Mouse (Mus musculus) gastrocnemius, postnatal 10 days (tissue): ENCODE results near the gene Znfx1. TPM values are rescaled to one million over a fixed set of nuclear protein-coding genes. Genes with fewer than 3 reads are reported as not detected.
"Not testable (repeated sequence)": the region's sequence is repeated elsewhere in the genome, so short reads cannot be mapped to it uniquely, and the experiment has no call there.

Source experiments
- DNase-seq: peaks from one replicate; pipeline ENCODE4 v3.0.0; 2021; ENCODE audit warnings: mixed read lengths
- total RNA-seq, 2 experiments: library from RNA; stranded (reverse); gene quantifications; 2 replicates each; pipeline ENCODE4 v1.2.3; 2021

Znfx1 gene
- total RNA-seq, 2 experiments from 2014 or later = 13.5 to 16.2 TPM

DNA sequence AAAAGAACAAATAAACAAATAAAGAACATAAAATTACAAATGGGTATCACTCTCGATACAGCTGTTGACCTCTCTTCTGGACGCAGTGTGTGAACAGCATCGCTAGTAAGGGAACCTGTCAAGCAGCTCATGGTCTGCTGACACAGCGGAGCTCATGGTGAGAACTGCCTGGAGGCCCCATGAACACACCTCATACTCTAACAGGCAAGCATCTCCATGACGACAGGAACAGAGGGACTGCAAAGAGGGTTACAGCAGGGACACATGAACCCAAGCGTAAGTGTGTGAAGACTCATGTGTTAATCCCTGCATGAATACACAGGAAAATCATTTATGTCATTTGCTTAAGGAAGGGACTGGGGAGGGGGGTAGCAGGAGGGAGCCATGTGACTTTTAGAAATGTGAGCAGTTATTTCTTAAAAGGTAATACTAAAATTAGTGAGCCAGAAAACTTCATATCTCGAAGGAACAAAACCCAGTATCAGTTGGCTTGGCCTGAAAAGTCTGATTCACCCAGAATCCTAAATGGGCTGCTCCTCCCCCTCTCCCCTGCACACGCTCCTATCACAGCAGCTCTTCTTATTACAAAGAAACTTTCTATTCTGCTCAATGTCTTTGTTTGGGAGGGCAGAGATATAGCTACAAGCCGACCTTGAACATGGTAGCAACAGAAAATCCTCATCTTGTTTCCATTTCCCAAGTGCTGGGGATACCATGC, 9.5 kb downstream of the Znfx1 start:
- DNase-seq = no peak

- DNase-seq = no peak
Measured at GRCm38 (mm10) chr2:167048698-167049358, 14.0 kb downstream of the Znfx1 start.

- no peak for DNase-seq
Measured at GRCm38 (mm10) chr2:167048223-167048622, 14.6 kb downstream of the Znfx1 start.

DNA sequence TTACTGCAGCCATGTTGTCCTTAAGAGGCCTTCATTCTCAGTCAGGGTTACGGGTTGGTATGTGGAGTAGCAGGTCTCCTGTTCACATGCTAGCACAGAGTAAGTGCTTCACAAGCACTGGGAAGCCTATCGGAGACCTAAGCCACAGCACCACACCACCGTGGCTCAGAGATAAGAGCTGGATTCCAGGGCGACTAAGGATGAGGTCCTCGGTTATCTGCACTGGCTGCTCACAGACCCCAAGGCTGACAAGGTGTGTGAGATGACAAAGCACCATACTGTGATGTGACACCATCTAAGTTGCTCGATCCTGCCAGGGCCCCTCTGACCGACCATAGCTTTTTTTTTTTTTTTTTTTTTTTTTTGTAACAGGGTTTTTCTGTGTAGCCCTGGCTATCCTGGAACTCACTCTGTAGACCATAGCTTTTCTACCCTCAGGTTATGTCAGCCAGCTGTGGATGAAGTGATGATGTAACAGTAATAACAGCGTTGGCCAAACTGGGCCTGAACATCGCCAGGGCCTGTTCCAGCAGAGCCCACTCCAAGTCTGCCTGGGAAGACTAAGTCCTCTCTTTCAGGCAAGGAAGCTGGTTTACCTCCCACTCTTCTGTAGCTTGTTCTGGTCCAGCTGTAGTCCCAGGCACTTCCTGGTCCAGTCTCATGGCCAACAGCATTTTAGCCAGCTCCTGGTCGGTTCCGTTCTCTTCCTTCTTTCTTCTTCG, 19.3 kb downstream of the Znfx1 start:
- no peak for DNase-seq

DNA sequence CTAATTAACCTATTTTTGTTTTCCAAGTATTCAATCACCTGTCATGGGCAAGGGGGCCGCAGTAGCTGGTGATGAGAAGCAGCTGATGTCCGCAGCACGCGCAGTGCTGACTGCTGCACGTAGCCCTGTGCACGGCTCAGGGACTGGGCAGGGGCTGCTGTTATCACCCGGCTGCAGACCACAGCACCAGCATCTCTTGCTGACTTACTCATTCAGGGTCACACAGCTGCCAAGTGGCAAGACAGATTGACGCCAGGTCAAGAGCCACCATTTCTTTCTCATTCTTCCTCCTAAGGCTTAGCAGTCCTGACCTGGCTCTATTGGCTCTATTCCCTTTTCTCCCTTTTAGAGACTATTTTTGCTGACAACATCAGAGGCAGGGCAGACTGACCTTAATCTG, 23.4 kb downstream of the Znfx1 start:
- no peak for DNase-seq

GRCm38 (mm10) chr2:167038716-167039115, 24.1 kb downstream of the Znfx1 start:
- DNase-seq = no peak

GRCm38 (mm10) chr2:167038297-167038696, 24.5 kb downstream of the Znfx1 start:
- DNase-seq = no peak

- DNase-seq = no peak
Measured at GRCm38 (mm10) chr2:167037710-167038109, 25.1 kb downstream of the Znfx1 start.

- no peak for DNase-seq
Measured at GRCm38 (mm10) chr2:167030507-167030906, 32.3 kb downstream of the Znfx1 start.

DNA sequence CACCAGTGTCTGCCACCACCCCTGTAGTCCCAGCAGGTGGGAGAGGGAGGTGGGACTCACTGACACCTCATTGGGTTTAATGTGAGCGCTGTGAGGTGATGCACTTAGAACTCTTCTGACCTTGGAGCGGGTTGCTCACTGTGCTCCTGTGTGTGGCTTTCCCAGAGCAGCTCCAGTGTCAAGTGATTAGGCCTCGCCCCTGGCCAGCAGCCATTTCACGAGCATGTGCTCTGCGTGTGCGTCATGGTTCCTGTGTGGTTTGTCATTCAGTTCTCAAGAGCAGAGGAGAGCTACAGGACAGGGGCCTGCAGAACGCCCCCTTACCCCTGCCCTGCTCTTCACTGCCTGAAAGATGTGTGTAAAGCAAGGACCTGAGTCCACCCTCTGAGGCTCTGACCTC, 34.3 kb downstream of the Znfx1 start:
- DNase-seq = no peak

DNA sequence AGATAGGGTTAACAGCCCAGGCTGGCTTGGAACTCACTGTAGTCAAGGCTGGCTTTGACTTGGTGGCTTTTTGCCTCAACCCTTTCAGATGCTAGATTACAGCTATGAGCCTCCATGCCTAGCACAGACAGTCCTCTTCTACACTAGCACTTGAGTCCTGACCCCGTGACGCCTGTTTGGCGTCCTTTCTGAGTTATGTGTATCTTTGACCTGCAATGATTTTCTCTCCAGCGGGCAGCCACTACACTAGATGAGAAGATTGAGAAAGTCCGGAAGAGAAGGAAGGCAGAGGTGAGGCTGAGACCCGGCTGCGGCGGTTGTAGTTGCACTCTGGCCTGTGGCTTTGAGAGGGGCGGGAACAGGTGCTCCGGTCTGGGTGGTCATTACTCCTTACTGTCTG, 43.4 kb downstream of the Znfx1 start:
- no peak for DNase-seq

DNA sequence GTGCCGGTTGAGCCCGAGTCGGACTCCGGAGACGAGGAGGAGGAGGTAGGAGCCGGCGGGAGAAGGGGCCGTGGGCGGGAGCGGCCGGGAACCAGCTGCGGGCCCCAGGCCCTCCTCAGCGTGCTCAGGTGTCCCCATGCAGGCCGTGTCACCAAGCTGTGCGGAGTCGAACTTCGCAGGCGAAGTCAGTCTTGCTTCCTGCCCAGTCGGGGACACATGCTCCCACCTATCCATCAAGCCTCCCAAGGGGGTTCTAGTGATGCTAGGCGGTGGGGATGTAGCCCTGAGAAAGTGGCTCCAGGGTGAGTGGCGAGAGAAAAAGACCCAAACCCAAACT, 47.5 kb downstream of the Znfx1 start:
- DNase-seq = no peak

DNA sequence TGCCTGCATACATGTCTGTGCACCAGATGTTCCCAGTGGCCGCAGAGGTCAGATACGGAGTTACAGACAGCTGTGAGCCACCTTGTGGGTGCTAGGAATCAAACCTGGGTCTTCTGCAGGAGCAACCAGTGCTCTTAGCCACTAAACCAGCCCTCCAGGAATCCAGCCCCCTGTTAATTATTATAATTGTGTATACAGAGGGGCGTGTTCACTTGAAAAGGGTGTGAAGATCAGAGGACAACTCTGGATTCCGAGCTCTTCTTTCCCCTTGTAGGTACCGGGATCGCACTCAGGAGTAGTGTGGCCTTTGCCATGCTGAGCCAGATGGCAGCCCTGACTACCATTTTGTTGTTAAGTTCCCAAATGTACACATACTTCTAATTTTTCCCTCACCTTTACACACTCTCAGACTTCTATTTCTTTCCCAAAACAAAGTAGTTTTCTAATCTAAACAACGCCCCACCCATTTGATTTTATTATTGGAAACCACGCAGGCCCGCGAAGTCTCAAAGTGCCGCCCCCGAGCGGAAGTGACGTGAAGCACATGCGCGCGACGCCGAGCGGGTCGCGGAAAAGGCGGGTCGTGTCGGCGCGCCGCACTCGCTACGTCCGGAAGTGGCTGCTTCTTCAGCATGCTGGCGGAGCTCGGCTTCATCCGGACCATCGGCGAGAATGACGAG, 48.0 kb downstream of the Znfx1 start, which contains the start of gene Ddx27:
Ddx27 (plus strand) TSS at position 492 of the 680 bp plus-strand sequence.
- DNase-seq = peak; percentile 93

DNA sequence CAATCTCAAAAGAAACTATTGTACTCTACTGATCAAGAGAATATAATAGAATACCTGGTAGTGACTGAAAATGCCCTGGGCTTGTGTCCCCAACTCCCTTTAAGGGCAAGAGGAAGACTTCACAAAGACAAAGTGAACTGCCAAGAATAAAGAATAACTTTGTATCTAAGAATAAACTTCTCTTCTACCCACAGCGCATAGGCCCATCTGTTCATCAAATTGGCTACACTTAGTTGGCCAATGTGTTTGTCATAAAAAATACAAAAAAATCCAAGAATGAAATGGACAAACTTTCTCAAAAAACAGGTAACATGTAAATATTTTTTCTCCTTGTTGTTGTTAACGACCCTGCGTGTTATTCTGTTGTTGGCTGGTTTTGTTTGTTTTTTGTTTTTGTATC, 52.3 kb downstream of the Znfx1 start:
- no peak for DNase-seq

- no peak for DNase-seq
Measured at GRCm38 (mm10) chr2:167009483-167009882, 53.3 kb downstream of the Znfx1 start.

DNA sequence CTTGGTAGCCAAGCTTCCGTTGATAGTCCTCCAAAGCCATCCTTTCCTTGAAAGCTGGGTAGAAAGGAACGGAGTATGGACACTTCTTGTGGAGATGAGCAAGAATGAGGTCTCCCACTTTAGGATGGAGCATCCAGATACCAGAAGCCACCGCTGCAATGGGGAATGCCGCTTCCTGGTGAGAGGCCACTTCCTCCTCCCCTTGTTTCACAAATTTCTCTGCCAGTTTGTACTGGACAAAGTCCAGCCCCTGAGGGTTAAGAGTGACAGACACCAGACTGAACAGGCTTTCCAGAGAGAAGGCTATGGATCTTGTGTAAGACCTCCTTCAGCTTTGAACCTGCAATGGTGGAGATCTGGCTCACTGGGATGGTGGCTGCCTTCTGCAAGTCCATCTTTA, 55.2 kb downstream of the Znfx1 start:
- DNase-seq = not testable (repeated sequence)

DNA sequence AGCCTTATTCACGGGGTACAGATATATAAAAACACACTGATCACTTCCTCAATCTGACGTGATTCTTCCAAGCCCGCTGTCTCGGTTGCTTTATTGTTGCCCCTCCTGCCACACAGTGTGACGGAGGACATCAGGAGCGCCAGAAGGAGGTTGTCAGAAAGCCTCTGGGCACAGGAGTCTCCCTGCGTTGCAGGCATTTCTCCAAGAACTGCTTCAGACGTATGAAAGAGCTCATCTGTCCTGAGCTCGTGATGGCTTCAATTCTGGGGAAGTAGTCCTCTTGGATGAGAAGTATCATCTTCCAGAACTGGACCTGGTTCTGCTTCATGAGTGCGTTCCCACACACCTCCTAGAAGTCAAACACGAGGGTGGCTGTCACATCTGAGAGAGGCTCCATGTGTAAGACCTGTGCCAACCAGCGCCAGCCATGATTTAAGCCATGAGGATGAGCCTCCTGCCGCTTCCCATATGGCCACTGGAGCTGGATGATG, 55.8 kb downstream of the Znfx1 start:
- no peak for DNase-seq

GRCm38 (mm10) chr2:167006355-167006754, 56.5 kb downstream of the Znfx1 start:
- no peak for DNase-seq

GRCm38 (mm10) chr2:167004099-167004854, 58.5 kb downstream of the Znfx1 start:
- DNase-seq = peak; percentile 50

DNA sequence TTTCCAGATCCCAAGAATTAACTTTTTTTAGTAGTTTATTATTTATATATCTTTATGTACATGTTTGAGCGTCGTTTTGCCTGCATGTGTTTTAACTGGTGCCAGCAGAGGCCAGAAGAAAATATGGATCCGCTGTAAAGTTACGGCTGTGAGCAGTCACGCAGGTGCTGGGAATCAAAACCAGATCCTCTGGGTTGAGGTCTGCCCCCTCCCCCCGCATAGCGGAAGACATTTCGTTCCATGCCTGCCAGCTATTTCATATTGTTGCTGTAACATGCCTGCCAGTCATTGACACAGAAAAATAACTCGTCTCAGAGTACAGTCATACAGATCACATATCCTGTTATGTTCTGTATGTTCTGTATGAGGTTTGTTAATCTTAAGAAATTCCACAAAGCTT, 61.3 kb downstream of the Znfx1 start:
- no peak for DNase-seq

GRCm38 (mm10) chr2:166996533-166996894, 66.3 kb downstream of the Znfx1 start:
- no peak for DNase-seq
